Mouse (Mus musculus) midbrain, postnatal 0 days (tissue): ENCODE results near the gene Prpf8. TPM values are rescaled to one million over a fixed set of nuclear protein-coding genes. Genes with fewer than 3 reads are reported as not detected.

Experiments
- ATAC-seq: fragments of 200-750 bp; cut with Nextera tagmentation; 2 replicates; pipeline ENCODE4 v1.8.0; 2017; ENCODE audit warnings: moderate number of reproducible peaks, mild to moderate bottlenecking, moderate TSS enrichment, moderate library complexity; ENCODE audit not compliant: low FRiP score
- DNase-seq: peaks from one replicate; pipeline ENCODE4 v3.0.0-alpha.2; 2015; ENCODE audit warnings: low spot score
- H3K27ac ChIP-seq: fragments of 300-500 bp; sonication (generic); 2 replicates; pipeline ENCODE4 v1.5.1; 2014; ENCODE audit warnings: low read depth, mild to moderate bottlenecking, low read length, mixed read lengths
- H3K27me3 ChIP-seq: fragments of 300-500 bp; sonication (generic); 2 replicates; pipeline ENCODE4 v1.6.1; 2014; ENCODE audit warnings: low read length, control low read depth, mixed read lengths; ENCODE audit not compliant: insufficient read depth
- H3K36me3 ChIP-seq: fragments of 300-500 bp; sonication (generic); 2 replicates; pipeline ENCODE4 v1.6.1; 2014; ENCODE audit warnings: low read length, control low read depth, mixed read lengths; ENCODE audit not compliant: insufficient read depth
- H3K4me1 ChIP-seq: fragments of 300-500 bp; sonication (generic); 2 replicates; pipeline ENCODE4 v1.6.1; 2014; ENCODE audit warnings: mild to moderate bottlenecking, control low read depth, antibody characterized with exemption, low read length, mixed read lengths; ENCODE audit not compliant: insufficient read depth
- H3K4me2 ChIP-seq: fragments of 300-500 bp; sonication (generic); 2 replicates; pipeline ENCODE4 v1.6.1; 2014; ENCODE audit warnings: low read depth, mild to moderate bottlenecking, low read length, mixed read lengths; ENCODE audit not compliant: poor library complexity, severe bottlenecking
- H3K4me3 ChIP-seq: fragments of 300-500 bp; sonication (generic); 2 replicates; pipeline ENCODE4 v1.5.1; 2014; ENCODE audit warnings: low read depth, mild to moderate bottlenecking, low read length, moderate library complexity
- H3K9ac ChIP-seq: fragments of 300-500 bp; sonication (generic); replicated peaks from 2 replicates; pipeline ENCODE4 v1.6.1; 2014; ENCODE audit warnings: mild to moderate bottlenecking, low read length, moderate library complexity, mixed read lengths; ENCODE audit not compliant: poor library complexity, severe bottlenecking
- H3K9me3 ChIP-seq: fragments of 300-500 bp; sonication (generic); 2 replicates; pipeline ENCODE4 v1.6.1; 2016; ENCODE audit warnings: low read length, control low read depth
- CTCF ChIP-seq: IDR thresholded peaks from 2 replicates; pipeline ENCODE4 v1.5.1; 2016; ENCODE audit warnings: antibody characterized with exemption, mild to moderate bottlenecking
- WGBS: fragments of 180-500 bp; shearing (Covaris S2); extraction: QIAGEN DNeasy Blood & Tissue Kit; methylation state at CpG from one replicate; pipeline ENCODE4 v1.1.7; 2014; 5-methylcytosine and 5-hydroxymethylcytosine counted together
- polyA plus RNA-seq: library from polyadenylated mRNA; unstranded; fragments of >200 nt; fragmentation: Nextera tagmentation; extraction: Ambion mirVana; gene quantifications from 2 replicates; pipeline ENCODE4 v1.2.1, GENCODE M21; 2015
- total RNA-seq: library from RNA; depleted of rRNA; stranded (reverse); fragments of >200 nt; gene quantifications from 2 replicates; pipeline ENCODE4 v1.2.3, GENCODE M21; 2014

The Prpf8 gene
- total and polyA plus RNA-seq, 2 experiments from 2014 or later: 27.6 to 121 TPM

DNA sequence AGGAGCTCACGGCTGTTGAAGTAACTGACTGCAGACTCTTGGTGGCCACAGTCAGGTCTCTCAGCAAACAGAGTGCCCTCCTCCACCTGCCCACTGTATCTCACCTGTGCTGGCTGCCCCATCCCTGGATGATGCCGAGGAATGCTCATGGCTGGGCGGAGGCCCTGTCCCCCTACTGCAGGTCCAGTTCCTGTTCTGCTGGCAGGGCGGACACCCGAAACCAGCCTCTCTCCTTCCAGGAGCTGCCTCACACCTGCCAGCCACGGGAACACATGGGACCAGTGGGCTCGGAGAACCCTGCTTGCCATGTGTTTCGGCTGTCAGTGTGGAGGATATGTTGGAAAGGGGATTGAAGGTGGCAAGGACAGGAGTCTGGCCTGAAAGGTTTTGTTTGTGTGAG is 53.6 kb downstream of the Prpf8 start:
- H3K27me3 ChIP-seq: no peaks in the 10 kb centered on the region
- no peak for DNase-seq

DNA sequence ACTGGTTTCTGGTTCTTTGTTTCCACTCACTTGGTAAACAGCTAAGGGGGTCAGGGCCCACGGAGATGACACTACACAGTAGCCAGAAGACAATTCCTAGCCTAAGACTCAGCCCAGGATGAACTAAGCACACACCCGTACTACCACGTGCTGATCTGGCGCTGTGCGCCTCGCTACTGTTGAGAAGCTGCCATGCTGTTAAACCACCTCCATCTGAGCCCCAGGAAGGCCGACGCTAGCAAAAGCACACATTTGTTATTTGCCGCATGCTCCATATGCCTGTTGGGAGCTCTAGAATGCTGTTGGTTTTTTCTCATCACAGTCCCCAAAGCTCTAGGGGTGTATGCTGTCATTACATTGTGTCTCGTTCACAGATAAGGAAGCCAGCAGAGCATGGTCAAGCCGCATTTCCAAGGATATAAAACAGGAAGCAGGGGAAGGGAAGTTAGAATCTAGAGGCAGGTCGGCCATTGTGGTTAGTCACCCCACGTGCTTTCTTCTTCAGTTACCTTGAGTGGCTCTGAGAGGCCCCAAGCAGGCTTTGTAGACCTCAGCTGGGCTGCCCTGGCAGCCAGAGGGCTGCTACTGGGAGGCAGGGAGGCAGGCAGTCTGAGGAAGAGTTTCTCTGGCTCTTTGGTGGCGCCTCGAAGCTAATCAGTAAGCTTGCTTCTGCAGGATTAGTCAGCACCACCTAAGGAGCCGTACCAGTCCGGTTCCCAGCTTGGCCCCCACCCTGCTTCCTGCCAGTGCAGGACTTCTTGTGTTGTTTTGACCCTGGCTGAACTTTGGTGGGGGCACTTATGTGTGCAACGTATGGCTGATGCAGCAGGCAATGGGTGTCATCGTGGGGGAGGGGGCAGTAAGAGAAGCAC is 54.3 kb downstream of the Prpf8 start:
- Histone ChIP-seq H3K4me2 (no peak overlapping the region), H3K36me3 (peaks cover 21% of the 10 kb centered on the region), H3K9me3 (no peaks in the 10 kb centered on the region), H3K27me3 (no peaks in the 10 kb centered on the region), H3K9ac (no peak overlapping the region), H3K27ac (no peak overlapping the region), H3K4me3 (no peak overlapping the region), H3K4me1 (peaks cover 3% of the 10 kb centered on the region; the same call in 1 of the 2 replicates)
- ATAC-seq (no peak), DNase-seq (no peak)
- 67% methylated on average over 19 of the region's 19 CpGs for WGBS
- TF ChIP-seq CTCF: no peak

More for the DNA sequence above, 53.6 kb downstream of the Prpf8 start:
- TF ChIP-seq CTCF: no peak
- ATAC-seq: no peak
- no peaks in the 10 kb centered on the region for H3K9me3 ChIP-seq
- H3K9ac ChIP-seq: no peak overlapping the region
- WGBS: 81% methylated on average over 8 of the region's 8 CpGs
- no peak overlapping the region for H3K4me3 ChIP-seq
- H3K36me3 ChIP-seq: peaks cover 15% of the 10 kb centered on the region
- no peak overlapping the region for H3K4me2 ChIP-seq
- H3K4me1 ChIP-seq: peaks cover 4% of the 10 kb centered on the region
- no peak overlapping the region for H3K27ac ChIP-seq

DNA sequence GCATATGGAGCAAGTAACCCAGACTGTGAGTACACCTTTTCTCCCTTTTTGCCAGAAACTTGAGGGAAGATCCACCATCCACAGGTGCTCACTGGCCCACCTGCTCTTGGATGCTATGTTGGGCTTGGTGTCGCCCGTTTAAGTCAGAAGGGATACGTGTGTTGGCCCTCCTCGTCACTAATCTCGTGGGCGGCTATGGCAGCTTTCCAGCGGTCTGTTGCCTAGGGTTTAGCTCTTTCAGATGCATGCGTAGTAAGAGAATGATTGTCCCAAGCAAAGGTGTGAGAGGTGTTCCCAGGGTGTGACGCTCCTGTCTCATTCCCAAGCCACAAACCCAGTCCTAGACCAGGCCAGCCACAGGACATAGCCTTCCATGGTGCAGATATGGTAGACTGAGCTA is 58.1 kb downstream of the Prpf8 start:
- WGBS: 83% methylated on average over 9 of the region's 9 CpGs
- peaks cover 37% of the 10 kb centered on the region for H3K36me3 ChIP-seq
- no peak overlapping the region for H3K9ac ChIP-seq
- no peaks in the 10 kb centered on the region for H3K27me3 ChIP-seq
- no peak for DNase-seq
- H3K4me1 ChIP-seq: peaks cover 3% of the 10 kb centered on the region; the same call in 1 of the 2 replicates
- H3K9me3 ChIP-seq: no peaks in the 10 kb centered on the region
- ATAC-seq: no peak
- no peak overlapping the region for H3K4me2 ChIP-seq
- no peak for TF ChIP-seq CTCF
- no peak overlapping the region for H3K27ac ChIP-seq
- no peak overlapping the region for H3K4me3 ChIP-seq

DNA sequence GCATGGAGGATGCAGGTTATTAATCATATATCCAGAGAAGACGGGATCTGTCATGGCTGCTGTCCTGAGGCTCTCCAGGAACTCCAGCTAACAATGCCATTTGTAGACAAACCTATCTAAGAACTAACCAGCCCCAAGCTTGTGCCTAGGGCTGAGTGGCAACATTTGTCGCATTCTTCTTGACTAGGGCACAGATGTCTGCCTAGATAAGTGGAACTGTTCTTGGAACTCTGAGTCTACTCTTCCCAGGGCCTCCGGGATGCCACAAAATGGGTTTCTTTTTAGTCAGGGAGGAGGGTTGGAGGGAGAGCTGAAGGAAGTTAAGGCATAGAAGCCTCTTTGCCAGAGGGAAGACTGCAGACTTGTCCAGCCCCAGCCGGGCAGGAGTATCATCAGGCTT is 59.4 kb downstream of the Prpf8 start:
- Histone ChIP-seq H3K9me3 (no peaks in the 10 kb centered on the region), H3K9ac (no peak overlapping the region), H3K4me3 (no peak overlapping the region), H3K36me3 (peaks cover 39% of the 10 kb centered on the region), H3K27ac (no peak overlapping the region), H3K4me1 (peaks cover 2% of the 10 kb centered on the region; the same call in 1 of the 2 replicates), H3K27me3 (no peaks in the 10 kb centered on the region), H3K4me2 (no peak overlapping the region)
- WGBS: 73% methylated on average over 4 of the region's 4 CpGs
- ATAC-seq: no peak
- DNase-seq: no peak
- no peak for TF ChIP-seq CTCF

DNA sequence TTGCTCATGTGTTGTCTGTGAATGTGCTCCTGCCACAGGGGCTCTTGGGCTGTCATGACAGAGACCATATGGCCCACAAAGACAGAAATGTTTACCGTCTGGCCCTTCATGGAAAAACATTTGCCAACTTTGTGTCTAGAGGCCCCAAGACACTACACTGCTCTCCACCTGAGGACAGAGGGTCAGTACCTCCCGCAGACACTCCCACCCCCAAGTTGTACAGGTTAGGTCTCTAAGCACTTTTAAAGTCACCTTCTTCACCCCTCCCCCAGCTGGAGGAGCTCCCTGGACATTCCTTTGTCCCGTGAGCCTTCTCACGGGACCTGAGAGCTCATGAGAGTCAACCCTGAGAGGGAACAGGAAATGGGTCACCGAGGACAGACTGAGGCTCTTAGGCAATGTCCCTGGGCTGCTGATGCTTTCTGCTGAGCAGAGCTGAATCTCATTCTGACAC is 63.1 kb downstream of the Prpf8 start:
- Histone ChIP-seq H3K27ac (no peak overlapping the region), H3K4me1 (no peaks in the 10 kb centered on the region), H3K9me3 (no peaks in the 10 kb centered on the region), H3K9ac (no peak overlapping the region), H3K36me3 (peaks cover 35% of the 10 kb centered on the region), H3K27me3 (no peaks in the 10 kb centered on the region), H3K4me3 (no peak overlapping the region), H3K4me2 (no peak overlapping the region)
- DNase-seq (no peak), ATAC-seq (no peak)
- 58% methylated on average over 5 of the region's 5 CpGs for WGBS
- no peak for TF ChIP-seq CTCF

DNA sequence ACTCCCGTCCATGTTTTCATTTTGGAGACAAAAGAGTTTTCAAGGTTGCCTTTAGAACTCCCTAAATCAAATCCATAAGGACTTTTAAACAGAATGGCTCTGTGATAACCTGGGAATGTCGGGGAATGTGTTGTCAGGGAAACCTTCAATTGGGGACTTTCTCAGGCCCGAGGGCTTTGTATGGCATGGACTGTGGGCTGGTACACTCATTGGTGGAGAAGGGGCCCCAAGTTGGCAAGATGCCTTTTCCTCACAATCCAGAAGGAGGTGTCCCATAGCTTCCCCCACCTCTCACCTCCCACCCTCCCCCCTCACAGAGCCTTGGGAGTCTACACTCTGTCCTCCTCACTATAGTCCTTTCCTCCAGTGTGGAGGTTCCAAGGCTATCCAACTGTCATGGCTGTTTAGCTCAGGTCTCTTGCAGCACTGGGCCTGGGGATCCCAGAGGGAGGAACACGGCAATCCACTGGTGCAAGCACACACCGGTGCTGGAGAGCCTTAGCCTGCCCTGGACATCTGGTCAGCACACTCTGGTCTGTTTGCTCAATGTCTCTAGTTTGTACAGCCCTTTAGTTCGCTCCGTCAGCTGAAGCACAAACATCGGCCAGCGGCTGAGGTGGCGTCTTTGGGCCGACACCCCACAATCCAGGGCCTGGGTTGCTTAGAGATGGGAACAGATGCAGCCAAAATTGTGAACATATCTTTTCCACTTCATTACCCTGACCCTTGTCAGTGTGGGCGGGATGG is 63.8 kb downstream of the Prpf8 start:
- ATAC-seq: no peak
- Histone ChIP-seq H3K9ac (no peak overlapping the region), H3K4me1 (no peaks in the 10 kb centered on the region), H3K4me2 (no peak overlapping the region), H3K27ac (no peak overlapping the region), H3K4me3 (no peak overlapping the region), H3K9me3 (no peaks in the 10 kb centered on the region), H3K36me3 (peaks cover 29% of the 10 kb centered on the region), H3K27me3 (no peaks in the 10 kb centered on the region)
- no peak for TF ChIP-seq CTCF
- no peak for DNase-seq
- WGBS: 64% methylated on average over 12 of the region's 12 CpGs
